Mouse (Mus musculus): ENCODE measurements around the gene Akna.

The Akna gene

GRCm38 (mm10) chr4:63403040-63403959 lies at the start of gene Akna:
Gene Akna (minus strand): TSS chr4:63403354.
- peak; percentile 66 for DNase-seq (ENCODE audit: low spot score)

- DNase-seq (ENCODE audit: low spot score): no peak
Measured at GRCm38 (mm10) chr4:63452555-63452954, 49.4 kb upstream of the Akna start.

- DNase-seq (ENCODE audit: low spot score): no peak
Measured at GRCm38 (mm10) chr4:63450551-63450950, 47.4 kb upstream of the Akna start.

DNA sequence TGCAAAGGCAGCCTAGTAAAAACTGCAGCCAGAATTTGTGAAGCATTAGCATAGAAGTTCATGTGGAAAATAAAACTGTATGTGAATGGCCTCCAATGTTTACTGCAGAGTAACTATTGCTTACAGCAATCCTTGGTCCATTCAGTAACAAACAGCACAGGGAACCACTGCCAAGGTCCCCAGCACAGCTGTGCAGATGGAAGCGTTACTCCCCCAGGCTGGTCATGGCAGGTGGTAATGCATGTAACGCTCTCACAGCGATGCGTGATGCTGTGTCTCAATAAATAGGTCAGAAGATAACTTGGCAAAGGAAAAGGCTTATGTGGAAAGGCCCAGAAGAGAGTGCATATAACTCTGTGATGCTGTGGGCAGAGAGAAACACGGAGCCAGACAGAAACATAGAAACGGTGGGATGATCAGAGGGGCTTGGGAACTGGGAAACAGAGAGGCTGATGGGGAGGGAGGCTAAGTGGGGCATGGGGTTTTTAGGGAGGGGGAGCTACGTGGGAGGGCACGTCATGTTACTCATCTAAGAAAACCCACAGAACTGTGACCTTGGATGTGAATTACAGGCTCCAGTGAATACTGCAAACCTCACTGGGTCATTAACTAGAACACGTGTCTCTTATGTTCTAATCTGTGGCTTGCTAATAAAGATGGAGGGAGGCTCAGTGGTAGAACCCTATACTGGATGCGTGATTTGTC lies 41.4 kb upstream of the Akna start:
- DNase-seq (ENCODE audit: low spot score): no peak

- DNase-seq (ENCODE audit: low spot score): no peak
Measured at GRCm38 (mm10) chr4:63443101-63443500, 39.9 kb upstream of the Akna start.

DNA sequence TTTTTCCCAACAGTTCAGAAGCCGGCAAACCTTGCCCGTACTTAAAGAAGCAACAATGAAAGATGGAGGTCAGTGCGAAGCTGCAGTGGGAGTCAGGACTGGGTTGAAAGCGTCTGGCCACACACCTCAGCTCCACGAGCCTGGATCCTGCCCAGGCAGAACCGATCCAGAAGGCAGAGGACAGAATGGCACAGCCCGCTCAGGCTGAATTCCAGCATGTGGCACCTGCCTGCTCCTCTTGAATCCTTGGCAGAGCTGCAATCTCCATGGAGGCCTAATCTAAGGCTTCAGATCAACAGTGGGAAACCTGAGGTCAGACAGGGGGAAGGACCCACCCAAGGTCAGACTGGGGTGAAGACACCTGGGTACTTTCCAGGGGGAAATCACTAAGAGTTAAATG lies 38.5 kb upstream of the Akna start:
- no peak for DNase-seq (ENCODE audit: low spot score)

DNA sequence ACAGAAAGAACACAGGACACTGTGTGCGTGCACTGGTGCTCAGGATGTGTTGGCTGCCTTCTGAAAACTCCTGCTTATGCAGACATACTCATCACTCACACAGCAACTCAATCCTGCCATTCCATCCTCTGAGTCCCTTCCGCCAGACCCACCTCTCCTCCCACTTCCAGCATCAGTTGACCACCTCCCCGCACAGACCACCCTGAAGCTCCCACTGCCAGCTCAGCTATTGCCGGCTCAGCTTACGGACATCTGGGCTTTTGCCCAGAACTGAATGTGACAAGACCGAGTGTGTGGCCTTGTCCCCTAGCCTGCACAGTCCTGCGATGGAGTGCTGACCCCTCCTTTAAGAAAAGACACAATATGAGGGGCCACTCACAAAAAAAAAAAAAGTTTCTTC lies 37.1 kb upstream of the Akna start:
- no peak for DNase-seq (ENCODE audit: low spot score)

GRCm38 (mm10) chr4:63437968-63438367 lies 34.8 kb upstream of the Akna start:
- DNase-seq (ENCODE audit: low spot score): no peak

GRCm38 (mm10) chr4:63437119-63437815 lies 34.1 kb upstream of the Akna start:
- DNase-seq (ENCODE audit: low spot score): no peak

DNA sequence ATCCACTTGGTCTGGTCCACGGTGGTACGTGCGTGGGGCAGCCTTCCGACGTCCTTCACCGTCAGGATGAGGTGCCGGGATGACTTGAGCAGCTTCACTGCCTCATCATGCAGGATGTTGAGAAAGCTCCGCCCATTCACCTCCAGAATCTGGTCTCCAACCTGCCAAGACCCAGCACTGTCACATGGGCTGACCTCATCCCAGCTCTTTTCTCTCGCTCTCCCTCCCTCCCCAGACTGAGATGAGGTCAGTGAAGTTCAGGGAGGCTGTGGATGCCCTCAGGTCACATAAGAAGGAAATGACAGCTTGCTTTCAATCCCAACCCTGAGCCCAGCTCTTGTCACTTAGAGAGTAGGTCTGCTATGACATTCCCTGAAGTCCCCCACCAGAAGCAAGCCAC lies 32.2 kb upstream of the Akna start:
- no peak for DNase-seq (ENCODE audit: low spot score)

- no peak for DNase-seq (ENCODE audit: low spot score)
Measured at GRCm38 (mm10) chr4:63431098-63431497, 27.9 kb upstream of the Akna start.

DNA sequence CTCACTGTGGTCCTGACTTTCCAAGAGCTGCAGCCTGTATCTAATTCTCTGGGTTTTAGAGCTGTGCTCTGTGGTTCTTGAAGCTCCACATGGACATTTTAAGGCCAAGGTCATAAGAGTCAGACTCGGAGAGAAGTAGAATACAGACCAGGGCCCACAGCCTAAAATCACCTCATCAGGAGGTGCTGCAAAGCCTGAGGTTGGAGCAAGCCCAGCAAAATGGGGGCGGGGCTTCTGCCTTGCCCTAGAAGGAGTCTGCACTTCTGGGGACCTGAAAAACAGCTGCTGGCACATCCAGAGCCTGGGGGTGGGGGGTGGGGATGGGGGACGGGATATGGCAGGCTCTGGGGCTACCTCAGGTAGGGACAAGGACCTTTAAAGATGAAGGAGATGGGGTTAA lies 27.2 kb upstream of the Akna start:
- DNase-seq (ENCODE audit: low spot score): no peak

GRCm38 (mm10) chr4:63426308-63426707 lies 23.2 kb upstream of the Akna start:
- DNase-seq (ENCODE audit: low spot score): no peak

- no peak for DNase-seq (ENCODE audit: low spot score)
Measured at GRCm38 (mm10) chr4:63423811-63424210, 20.7 kb upstream of the Akna start.

- no peak for DNase-seq (ENCODE audit: low spot score)
Measured at GRCm38 (mm10) chr4:63423231-63423630, 20.1 kb upstream of the Akna start.

- DNase-seq (ENCODE audit: low spot score): no peak
Measured at GRCm38 (mm10) chr4:63420143-63420920, 17.2 kb upstream of the Akna start.

GRCm38 (mm10) chr4:63418270-63418669 lies 15.1 kb upstream of the Akna start:
- DNase-seq (ENCODE audit: low spot score): no peak

DNA sequence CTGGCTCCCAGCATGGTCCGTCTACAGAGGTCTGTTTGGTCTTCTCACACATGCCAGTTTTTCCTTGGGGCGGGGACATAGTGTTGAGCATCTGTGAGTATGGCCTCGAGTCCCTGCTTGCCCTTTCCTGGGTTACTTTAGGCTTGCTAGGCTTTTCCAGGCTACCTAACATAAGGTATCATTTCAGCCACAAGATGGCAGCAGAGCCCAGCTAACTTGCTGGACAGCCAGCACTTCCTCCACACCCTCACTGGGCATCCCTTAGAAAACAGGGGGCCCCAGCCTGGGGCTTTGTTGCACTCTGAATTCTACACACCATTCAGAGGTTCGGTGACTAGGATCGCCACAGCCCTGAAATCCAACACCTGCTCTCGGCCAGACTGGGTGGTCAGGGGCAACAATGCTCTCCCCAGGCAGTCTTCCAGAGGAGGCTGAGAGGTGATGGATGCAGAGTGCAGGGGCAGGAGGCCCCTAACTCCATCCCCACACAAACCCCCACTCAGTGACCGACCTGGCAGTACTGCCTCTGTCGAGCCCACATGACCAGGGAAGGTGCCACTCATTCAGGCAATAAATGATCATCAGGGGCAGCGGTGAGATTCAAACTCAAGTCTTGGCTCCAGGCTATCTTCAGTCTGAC lies 14.3 kb upstream of the Akna start:
- peak; percentile 58 for DNase-seq (ENCODE audit: low spot score)

DNA sequence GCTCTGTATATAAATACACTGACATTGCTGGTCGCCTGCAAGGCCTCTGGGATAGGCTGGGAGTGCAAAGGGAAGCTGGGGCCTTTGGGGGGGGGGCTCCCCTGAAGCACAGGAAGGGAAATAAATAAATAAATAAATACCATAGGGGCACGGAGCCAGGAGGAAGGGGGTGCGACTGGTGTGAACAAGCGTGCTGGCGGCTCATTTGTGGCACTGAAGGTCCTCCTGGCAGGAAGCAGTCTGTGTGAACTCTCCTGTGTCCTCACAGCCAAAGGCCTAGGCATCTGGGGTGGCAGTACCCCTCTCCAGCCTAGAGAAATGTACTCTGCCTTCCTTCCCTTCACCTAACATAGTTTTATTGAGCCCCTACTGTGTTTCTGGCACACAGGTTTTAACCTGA lies 11.8 kb upstream of the Akna start:
- DNase-seq (ENCODE audit: low spot score): no peak

GRCm38 (mm10) chr4:63411222-63411621 lies 8.1 kb upstream of the Akna start:
- DNase-seq (ENCODE audit: low spot score): no peak

- DNase-seq (ENCODE audit: low spot score): peak; percentile 86
Measured at GRCm38 (mm10) chr4:63410583-63410934, 7.4 kb upstream of the Akna start.
